Mouse (Mus musculus) kidney, adult 2 months (tissue): Measurements from ENCODE around the gene Mrln. TPM values are rescaled to one million over a fixed set of nuclear protein-coding genes. Genes with fewer than 3 reads are reported as not detected.
A peak's percentile ranks its signal among the peaks of the same experiment; 100 is the strongest.

Experiments
- DNase-seq: peaks from one replicate; pipeline ENCODE4 v3.0.0; 2021
- H3K27ac ChIP-seq: fragments of 200-500 bp; 2 replicates; pipeline ENCODE4 v1.5.1; 2012; ENCODE audit warnings: low read depth, low read length, control low read depth, inconsistent platforms; ENCODE audit not compliant: insufficient read depth
- H3K27me3 ChIP-seq: fragments of 200-500 bp; replicated peaks from 2 replicates; pipeline ENCODE4 v1.6.1; 2012; ENCODE audit warnings: mild to moderate bottlenecking, moderate library complexity, low read length, inconsistent platforms; ENCODE audit not compliant: control insufficient read depth, insufficient read depth
- H3K36me3 ChIP-seq: fragments of 200-500 bp; 2 replicates; pipeline ENCODE4 v1.6.1; 2012; ENCODE audit warnings: mild to moderate bottlenecking, moderate library complexity, low read length, inconsistent platforms; ENCODE audit not compliant: control insufficient read depth, insufficient read depth
- H3K4me1 ChIP-seq: fragments of 200-500 bp; 2 replicates; pipeline ENCODE4 v1.6.1; 2011; ENCODE audit warnings: low read length; ENCODE audit not compliant: control insufficient read depth, insufficient read depth
- H3K4me3 ChIP-seq: fragments of 200-500 bp; 2 replicates; pipeline ENCODE4 v1.5.1; 2011; ENCODE audit warnings: mild to moderate bottlenecking, low read depth, low read length, control low read depth; ENCODE audit not compliant: insufficient read depth
- CTCF ChIP-seq: fragments of 200-500 bp; conservative IDR thresholded peaks from 2 replicates; pipeline ENCODE4 v1.5.1; 2011; ENCODE audit warnings: low read depth, mild to moderate bottlenecking, control low read depth, low read length, moderate library complexity, mixed read lengths; ENCODE audit not compliant: insufficient read depth, insufficient read length
- POLR2A ChIP-seq: fragments of 200-500 bp; IDR thresholded peaks from one replicate; pipeline ENCODE4 v1.6.1; 2011; ENCODE audit warnings: low read depth, low read length, control low read depth
- WGBS: fragments of 180-500 bp; shearing (Covaris S2); methylation state at CpG from one replicate; pipeline ENCODE4 v1.1.7; 2018; 5-methylcytosine and 5-hydroxymethylcytosine counted together
- polyA plus RNA-seq: library from polyadenylated mRNA; depleted of rRNA; stranded (reverse); fragments of >200 nt; gene quantifications from 2 replicates; pipeline ENCODE4 v1.2.3, GENCODE M21; 2012

Mrln gene
- polyA plus RNA-seq, 1 experiment, result 2.5 TPM

- Histone ChIP-seq H3K4me1 (peaks cover 18% of the 10 kb centered on the region), H3K4me3 (no peak overlapping the region), H3K36me3 (peaks cover 2% of the 10 kb centered on the region; the same call in 1 of the 2 replicates), H3K27ac (peak overlapping the region; percentile 88), H3K27me3 (no peaks in the 10 kb centered on the region)
- no peak for DNase-seq
- TF ChIP-seq POLR2A (no peak), CTCF (no peak)
- WGBS, result 64% methylated on average over 9 of the region's 9 CpGs
Observed at GRCm38 (mm10) chr10:70180727-70181126, 23.7 kb upstream of the Mrln start.

- peak; percentile 96 for DNase-seq
- Histone ChIP-seq H3K27me3 (no peaks in the 10 kb centered on the region), H3K27ac (peak overlapping the region; percentile 93), H3K36me3 (peaks cover 2% of the 10 kb centered on the region; the same call in 1 of the 2 replicates), H3K4me1 (peaks cover 18% of the 10 kb centered on the region), H3K4me3 (peak overlapping the region; percentile 34; the same call in 1 of the 2 replicates)
- WGBS, result 46% methylated on average over 11 of the region's 11 CpGs
- TF ChIP-seq POLR2A (no peak), CTCF (no peak)
Observed at GRCm38 (mm10) chr10:70181279-70181972, 23.0 kb upstream of the Mrln start.

GRCm38 (mm10) chr10:70183210-70184080, 21.0 kb upstream of the Mrln start:
- Histone ChIP-seq H3K4me3 (0 out of 2 replicates have a peak overlapping the region, but pooled peaks have one; percentile 0), H3K27ac (peak overlapping the region; percentile 76), H3K36me3 (peaks cover 4% of the 10 kb centered on the region; the same call in 1 of the 2 replicates), H3K4me1 (peaks cover 18% of the 10 kb centered on the region), H3K27me3 (no peaks in the 10 kb centered on the region)
- no peak for TF ChIP-seq CTCF
- no peak for TF ChIP-seq POLR2A
- DNase-seq, result peak; percentile 62
- WGBS, result 51% methylated on average over 15 of the region's 15 CpGs

- Histone ChIP-seq H3K4me1 (peaks cover 14% of the 10 kb centered on the region), H3K27me3 (no peaks in the 10 kb centered on the region), H3K4me3 (no peak overlapping the region), H3K27ac (no peak overlapping the region), H3K36me3 (peaks cover 6% of the 10 kb centered on the region)
- TF ChIP-seq POLR2A, result no peak
- TF ChIP-seq CTCF, result peak; percentile 62
- DNase-seq, result peak; percentile 56
- WGBS, result 52% methylated on average over 9 of the region's 9 CpGs
Observed at GRCm38 (mm10) chr10:70186136-70186535, 18.3 kb upstream of the Mrln start.

GRCm38 (mm10) chr10:70186586-70186985, 17.9 kb upstream of the Mrln start:
- DNase-seq, result peak; percentile 75
- TF ChIP-seq POLR2A (no peak), CTCF (no peak)
- H3K4me1 ChIP-seq, result peaks cover 14% of the 10 kb centered on the region
- no peak overlapping the region for H3K27ac ChIP-seq
- peaks cover 6% of the 10 kb centered on the region for H3K36me3 ChIP-seq
- no peaks in the 10 kb centered on the region for H3K27me3 ChIP-seq
- no peak overlapping the region for H3K4me3 ChIP-seq
- WGBS, result 53% methylated on average over 7 of the region's 7 CpGs

- Histone ChIP-seq H3K27ac (no peak overlapping the region), H3K27me3 (no peaks in the 10 kb centered on the region), H3K4me1 (0 out of 2 replicates have a peak, but pooled peaks cover 2% of the 10 kb centered on the region), H3K36me3 (peaks cover 6% of the 10 kb centered on the region), H3K4me3 (no peak overlapping the region)
- no peak for DNase-seq
- TF ChIP-seq CTCF (no peak; the same call in 1 of the 2 replicates), POLR2A (no peak)
- WGBS, result 79% methylated on average over 13 of the region's 13 CpGs
Observed at GRCm38 (mm10) chr10:70189864-70190263, 14.6 kb upstream of the Mrln start.
